Mouse (Mus musculus): ENCODE data around the gene Gm11034.

DNA sequence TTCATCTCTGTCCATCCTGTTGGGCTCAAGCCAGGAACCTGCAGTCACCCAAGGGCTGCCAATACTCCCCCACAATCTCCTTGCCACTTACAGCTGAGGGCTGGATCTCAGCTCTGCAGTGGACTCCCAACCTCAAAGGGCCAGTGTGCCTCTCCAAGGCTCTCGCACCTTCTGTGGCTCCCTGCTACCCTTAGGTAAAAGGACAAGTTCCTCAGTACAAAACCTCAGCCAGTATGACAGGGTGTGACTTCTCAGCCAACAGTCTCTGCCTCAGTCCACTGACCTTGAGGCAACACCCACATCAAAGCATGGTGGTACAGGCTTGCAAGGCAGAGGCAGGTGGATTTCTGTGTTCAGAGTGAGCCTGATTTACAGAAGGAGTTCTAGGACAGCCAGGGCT, 1.6 kb downstream of the Gm11034 start:
- TF ChIP-seq POLR2A (IDR thresholded peaks at IDR 0.05; ENCODE audit: low read depth, low read length) (no peak), CTCF (IDR thresholded peaks at IDR 0.05; ENCODE audit: extremely low read depth, insufficient read depth, insufficient read length, insufficient replicate concordance) (no peak)

Measured in spleen, adult 2 months (tissue).